Mouse (Mus musculus): Measurements from ENCODE around the gene Nhlrc4. TPM values are rescaled to one million over a fixed set of nuclear protein-coding genes. Genes with fewer than 3 reads are reported as not detected.

Gene Nhlrc4
- polyA plus RNA-seq, 1 experiment from 2014 or later: 4.5 TPM

- WGBS: 47% methylated on average over 3 of the region's 3 CpGs
- H3K9ac ChIP-seq (replicated peaks; ENCODE audit: low read depth): no peak overlapping the region
These were observed 11.0 kb upstream of the Nhlrc4 start for GRCm38 (mm10) chr17:25955736-25956135.

GRCm38 (mm10) chr17:25954671-25955070, 9.9 kb upstream of the Nhlrc4 start:
- H3K4me2 ChIP-seq (replicated peaks; ENCODE audit: low read depth, low read length): no peak overlapping the region
- no peak overlapping the region for H3K9ac ChIP-seq (replicated peaks; ENCODE audit: low read depth)
- DNase-seq (ENCODE audit: low spot score) (no peak), ATAC-seq (no peak)
- H3K27me3 ChIP-seq (replicated peaks; ENCODE audit: insufficient read depth, low read length): peaks cover 14% of the 10 kb centered on the region; the same call in 1 of the 2 replicates
- no peaks in the 10 kb centered on the region for H3K36me3 ChIP-seq (ENCODE audit: insufficient read depth, low read length)
- no peak overlapping the region for H3K27ac ChIP-seq (ENCODE audit: low read length)
- no peak overlapping the region for H3K4me3 ChIP-seq (ENCODE audit: low read depth, low read length)
- no peaks in the 10 kb centered on the region for H3K9me3 ChIP-seq (ENCODE audit: low read length)
- WGBS: 70% methylated on average over 1 of the region's 2 CpGs
- TF ChIP-seq EP300 (IDR thresholded peaks at IDR 0.05): no peak
- TF ChIP-seq CTCF (IDR thresholded peaks at IDR 0.05): no peak
- H3K4me1 ChIP-seq (ENCODE audit: insufficient read depth, low read depth, low read length): peaks cover 2% of the 10 kb centered on the region; the same call in 1 of the 2 replicates

More at GRCm38 (mm10) chr17:25955736-25956135, 11.0 kb upstream of the Nhlrc4 start:
- Histone ChIP-seq H3K9me3 (ENCODE audit: low read length) (no peaks in the 10 kb centered on the region), H3K4me1 (ENCODE audit: insufficient read depth, low read depth, low read length) (peaks cover 2% of the 10 kb centered on the region; the same call in 1 of the 2 replicates), H3K36me3 (ENCODE audit: insufficient read depth, low read length) (no peaks in the 10 kb centered on the region; the same call in 1 of the 2 replicates), H3K27ac (ENCODE audit: low read length) (no peak overlapping the region), H3K27me3 (replicated peaks; ENCODE audit: insufficient read depth, low read length) (peaks cover 12% of the 10 kb centered on the region; the same call in 1 of the 2 replicates), H3K4me2 (replicated peaks; ENCODE audit: low read depth, low read length) (no peak overlapping the region), H3K4me3 (ENCODE audit: low read depth, low read length) (no peak overlapping the region)
- no peak for DNase-seq (ENCODE audit: low spot score)
- TF ChIP-seq CTCF (IDR thresholded peaks at IDR 0.05) (no peak), EP300 (IDR thresholded peaks at IDR 0.05) (no peak)
- ATAC-seq: no peak

GRCm38 (mm10) chr17:25953161-25953560, 8.4 kb upstream of the Nhlrc4 start:
- no peak for TF ChIP-seq CTCF (IDR thresholded peaks at IDR 0.05)
- TF ChIP-seq EP300 (IDR thresholded peaks at IDR 0.05): no peak
- H3K27me3 ChIP-seq (replicated peaks; ENCODE audit: insufficient read depth, low read length): peaks cover 14% of the 10 kb centered on the region; the same call in 1 of the 2 replicates
- H3K4me1 ChIP-seq (ENCODE audit: insufficient read depth, low read depth, low read length): peaks cover 2% of the 10 kb centered on the region; the same call in 1 of the 2 replicates
- no peaks in the 10 kb centered on the region for H3K9me3 ChIP-seq (ENCODE audit: low read length)
- no peak overlapping the region for H3K4me3 ChIP-seq (ENCODE audit: low read depth, low read length)
- H3K27ac ChIP-seq (ENCODE audit: low read length): no peak overlapping the region
- no peak overlapping the region for H3K4me2 ChIP-seq (replicated peaks; ENCODE audit: low read depth, low read length)
- H3K36me3 ChIP-seq (ENCODE audit: insufficient read depth, low read length): no peaks in the 10 kb centered on the region
- no peak for ATAC-seq
- WGBS: 71% methylated on average over 5 of the region's 5 CpGs
- no peak for DNase-seq (ENCODE audit: low spot score)
- no peak overlapping the region for H3K9ac ChIP-seq (replicated peaks; ENCODE audit: low read depth)

- H3K27me3 ChIP-seq (replicated peaks; ENCODE audit: insufficient read depth, low read length): peaks cover 14% of the 10 kb centered on the region; the same call in 1 of the 2 replicates
- TF ChIP-seq CTCF (IDR thresholded peaks at IDR 0.05) (no peak), EP300 (IDR thresholded peaks at IDR 0.05) (no peak)
- H3K4me1 ChIP-seq (ENCODE audit: insufficient read depth, low read depth, low read length): peaks cover 2% of the 10 kb centered on the region; the same call in 1 of the 2 replicates
- no peaks in the 10 kb centered on the region for H3K9me3 ChIP-seq (ENCODE audit: low read length)
- peak within 1 kb of the TSS; percentile 58 for H3K4me2 ChIP-seq (replicated peaks; ENCODE audit: low read depth, low read length)
- peak; percentile 53; the same call in 1 of the 2 replicates for ATAC-seq
- WGBS: 1% methylated on average over 47 of the region's 58 CpGs
- H3K36me3 ChIP-seq (ENCODE audit: insufficient read depth, low read length): no peaks in the 10 kb centered on the region
- H3K9ac ChIP-seq (replicated peaks; ENCODE audit: low read depth): no peak within 1 kb of the TSS
- H3K27ac ChIP-seq (ENCODE audit: low read length): no peak within 1 kb of the TSS
- peak within 1 kb of the TSS; percentile 27 for H3K4me3 ChIP-seq (ENCODE audit: low read depth, low read length)
- DNase-seq (ENCODE audit: low spot score): peak; percentile 16
These were observed 7.3 kb upstream of the Nhlrc4 start, which contains the start of gene A930017K11Rik for GRCm38 (mm10) chr17:25951803-25952623. Gene A930017K11Rik (minus strand): TSS chr17:25952565.

GRCm38 (mm10) chr17:25951225-25951802, 6.6 kb upstream of the Nhlrc4 start:
- H3K27ac ChIP-seq (ENCODE audit: low read length): no peak overlapping the region
- WGBS: under 1% methylated on average over 29 of the region's 33 CpGs
- peak overlapping the region; percentile 58 for H3K4me2 ChIP-seq (replicated peaks; ENCODE audit: low read depth, low read length)
- DNase-seq (ENCODE audit: low spot score) (no peak), ATAC-seq (no peak)
- H3K36me3 ChIP-seq (ENCODE audit: insufficient read depth, low read length): no peaks in the 10 kb centered on the region
- H3K4me1 ChIP-seq (ENCODE audit: insufficient read depth, low read depth, low read length): peaks cover 2% of the 10 kb centered on the region; the same call in 1 of the 2 replicates
- H3K27me3 ChIP-seq (replicated peaks; ENCODE audit: insufficient read depth, low read length): peaks cover 14% of the 10 kb centered on the region; the same call in 1 of the 2 replicates
- H3K9me3 ChIP-seq (ENCODE audit: low read length): no peaks in the 10 kb centered on the region
- H3K9ac ChIP-seq (replicated peaks; ENCODE audit: low read depth): no peak overlapping the region
- TF ChIP-seq CTCF (IDR thresholded peaks at IDR 0.05) (no peak), EP300 (IDR thresholded peaks at IDR 0.05) (no peak)
- peak overlapping the region; percentile 27 for H3K4me3 ChIP-seq (ENCODE audit: low read depth, low read length)

- no peak overlapping the region for H3K27ac ChIP-seq (ENCODE audit: low read length)
- H3K4me3 ChIP-seq (ENCODE audit: low read depth, low read length): no peak overlapping the region
These were observed 5.9 kb upstream of the Nhlrc4 start for GRCm38 (mm10) chr17:25950706-25951105.

More at GRCm38 (mm10) chr17:25950706-25951105, 5.9 kb upstream of the Nhlrc4 start:
- no peak for ATAC-seq
- Histone ChIP-seq H3K27me3 (replicated peaks; ENCODE audit: insufficient read depth, low read length) (peaks cover 14% of the 10 kb centered on the region; the same call in 1 of the 2 replicates), H3K4me1 (ENCODE audit: insufficient read depth, low read depth, low read length) (peaks cover 2% of the 10 kb centered on the region; the same call in 1 of the 2 replicates), H3K4me2 (replicated peaks; ENCODE audit: low read depth, low read length) (no peak overlapping the region), H3K36me3 (ENCODE audit: insufficient read depth, low read length) (no peaks in the 10 kb centered on the region), H3K9me3 (ENCODE audit: low read length) (no peaks in the 10 kb centered on the region), H3K9ac (replicated peaks; ENCODE audit: low read depth) (no peak overlapping the region)
- TF ChIP-seq CTCF (IDR thresholded peaks at IDR 0.05) (no peak), EP300 (IDR thresholded peaks at IDR 0.05) (no peak)
- WGBS: 0% methylated on average over 1 of the region's 3 CpGs
- no peak for DNase-seq (ENCODE audit: low spot score)
